Comparison of ENCODE assay signal across 28 mouse cellular contexts in the genomic region with DNA sequence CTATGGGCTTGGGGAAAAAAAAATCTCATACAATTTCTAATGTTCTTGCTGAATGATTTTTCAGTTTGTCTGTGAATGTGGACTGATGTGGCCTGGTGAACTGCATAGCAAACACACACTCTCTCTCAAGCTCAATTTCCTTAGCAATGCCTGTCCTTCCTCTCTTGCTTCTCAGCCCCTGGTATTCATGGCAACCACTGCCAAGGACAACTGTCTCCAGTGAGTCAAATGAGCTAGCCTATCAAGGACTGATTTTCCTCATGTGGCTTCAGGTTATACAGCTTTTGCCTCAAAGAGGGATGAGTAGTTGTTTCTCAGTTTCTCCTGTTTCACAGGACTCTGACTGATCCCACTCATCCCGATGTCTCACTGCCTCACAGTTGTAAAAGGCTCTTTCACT. TPM values are rescaled to one million over a fixed set of nuclear protein-coding genes. Genes with fewer than 3 reads are reported as not detected.
A peak's percentile ranks its signal among the peaks of the same experiment; 100 is the strongest.
DNase-seq lines count a peak whose midpoint lies in the region; TF ChIP-seq lines count a peak whose summit lies in the region.
"Had no signal": no experiment of that assay in that cellular context is flagged by ENCODE, and none has a peak within 500 bp of the region (broad histone marks: within the 10 kb centered on the region; RNA-seq: fewer than 3 reads in every experiment).

No protein-coding gene starts in this region.

- in situ Hi-C loops in CH12.LX (cut with MboI; ENCODE audit: low pct_ligation_motif_present, low pct_unique_long_range_greater_than_20kb, low sequenced_read_pairs), result no loop called here

- H3K4me2 ChIP-seq in CH12.LX (ENCODE audit: insufficient read depth, low read depth, poor library complexity, severe bottlenecking), result peak overlapping the region; percentile 30; the same call in 1 of the 2 replicates
- peak overlapping the region; percentile 48 for H3K4me2 ChIP-seq in myocyte (ENCODE audit: low read depth)
- H3K4me2 ChIP-seq: embryonic facial prominence, embryonic 15.5 days; forebrain, embryonic 12.5 days; heart, embryonic 12.5 days; hindbrain, embryonic 14.5 days; liver, embryonic 15.5 days; lung, embryonic 15.5 days had no signal

- H3K27me3 ChIP-seq in CH12.LX (replicated peaks) (peaks cover 2% of the 10 kb centered on the region), myocyte (ENCODE audit: control insufficient read depth, insufficient read depth, insufficient read length) (no peaks in the 10 kb centered on the region)
- H3K27me3 ChIP-seq: embryonic facial prominence, embryonic 15.5 days; heart, embryonic 12.5 days; lung, embryonic 15.5 days had no signal

- no peak for TF ChIP-seq CTCF in CH12.LX (conservative IDR thresholded peaks at IDR 0.05 in 1 of 2, IDR thresholded peaks at IDR 0.05 in 1 of 2; ENCODE audit: low read depth in 2 of 2, low read length in 2 of 2)
- no peak for TF ChIP-seq CTCF in bone marrow macrophage, adult 2 months (IDR thresholded peaks at IDR 0.05; ENCODE audit: low read depth, low read length)

- no peak overlapping the region for H3K9ac ChIP-seq in CH12.LX (ENCODE audit: insufficient read depth, low read depth)
- H3K9ac ChIP-seq: embryonic facial prominence, embryonic 15.5 days; forebrain, embryonic 12.5 days; heart, embryonic 12.5 days; hindbrain, embryonic 14.5 days; liver, embryonic 15.5 days; lung, embryonic 15.5 days had no signal

- peaks cover 1 to 14% of the 10 kb centered on the region in 2 experiments; a peak in 3 of 4 replicates for H3K4me1 ChIP-seq in CH12.LX (ENCODE audit: control insufficient read depth in 1 of 2, insufficient read depth in 2 of 2)
- peaks cover 24% of the 10 kb centered on the region for H3K4me1 ChIP-seq in bone marrow macrophage, adult 2 months (ENCODE audit: control insufficient read depth, insufficient read depth, low read length)

- no peak for TF ChIP-seq EP300 in CH12.LX (IDR thresholded peaks at IDR 0.05; ENCODE audit: low read length)

- no peak overlapping the region for H3ac ChIP-seq in myocyte (ENCODE audit: control insufficient read depth, insufficient read length)

- H3K36me3 ChIP-seq in CH12.LX (replicated peaks in 1 of 2; ENCODE audit: control insufficient read depth in 1 of 2, insufficient read depth in 1 of 2, low read length in 1 of 2) (no peaks in the 10 kb centered on the region), myocyte (ENCODE audit: control insufficient read depth, insufficient read depth) (no peaks in the 10 kb centered on the region)
- H3K36me3 ChIP-seq: embryonic facial prominence, embryonic 10.5 days; embryonic facial prominence, embryonic 15.5 days; forebrain, embryonic 12.5 days; heart, embryonic 12.5 days; liver, embryonic 15.5 days; lung, embryonic 15.5 days had no signal

- TF ChIP-seq POLR2A in CH12.LX (IDR thresholded peaks at IDR 0.05; ENCODE audit: low read depth, low read length), result no peak
- TF ChIP-seq POLR2A in bone marrow macrophage, adult 2 months (IDR thresholded peaks at IDR 0.05; ENCODE audit: borderline replicate concordance, low read depth, low read length), result no peak
- TF ChIP-seq POLR2A in myocyte (IDR thresholded peaks at IDR 0.05; ENCODE audit: insufficient read length, low read depth), result no peak

- H3K4me3 ChIP-seq in CH12.LX (replicated peaks in 1 of 3; ENCODE audit: low read depth in 2 of 3, low read length in 2 of 3, poor library complexity in 1 of 3) (no peak overlapping the region), myocyte (no peak overlapping the region)
- peak overlapping the region; percentile 29; the same call in 1 of the 2 replicates for H3K4me3 ChIP-seq in bone marrow macrophage, adult 2 months (ENCODE audit: insufficient read depth, low read length)
- H3K4me3 ChIP-seq: embryonic facial prominence, embryonic 10.5 days; embryonic facial prominence, embryonic 15.5 days; forebrain, embryonic 12.5 days; heart, embryonic 12.5 days; liver, embryonic 15.5 days; lung, embryonic 15.5 days had no signal

- no peak for DNase-seq in CH12.LX (ENCODE audit: extremely low read depth)
- peak; percentile 59 for DNase-seq in adrenal gland, postnatal 10 days
- DNase-seq in kidney, adult 18-20 months, result no peak
- DNase-seq in thymus, adult 18-20 months, result no peak
- no peak for DNase-seq in urinary bladder, postnatal 25 days (ENCODE audit: low spot score)
- DNase-seq: cerebellum, adult 18-20 months; cerebellum, postnatal 14 days; gastrocnemius, postnatal 25 days; heart, adult 18-20 months; kidney, postnatal 14 days; layer of hippocampus, adult 9-11 months; liver; midbrain, embryonic 14.5 days; right cerebral cortex, adult 18-20 months; spleen, adult 18-20 months; thymus, postnatal 25 days had no signal

- TF ChIP-seq RAD21 in CH12.LX (IDR thresholded peaks at IDR 0.05; ENCODE audit: low read depth, low read length), result no peak

- H3K79me2 ChIP-seq in CH12.LX (replicated peaks; ENCODE audit: control insufficient read depth, extremely low read depth, insufficient read depth, poor library complexity, severe bottlenecking), result peaks cover 10% of the 10 kb centered on the region
- H3K79me2 ChIP-seq in myocyte (ENCODE audit: control insufficient read depth, insufficient read depth), result peaks cover 12% of the 10 kb centered on the region

- dilution Hi-C loops in CH12.LX (cut with MboI; ENCODE audit: extremely low pct_ligation_motif_present, extremely low pct_unique_long_range_greater_than_20kb, low sequenced_read_pairs), result no loop called here

- no peak overlapping the region for H3K27ac ChIP-seq in CH12.LX (ENCODE audit: insufficient read depth, low read depth)
- peak overlapping the region; percentile 64 for H3K27ac ChIP-seq in bone marrow macrophage, adult 2 months (ENCODE audit: insufficient read depth, low read depth, low read length)
- H3K27ac ChIP-seq: embryonic facial prominence, embryonic 10.5 days; embryonic facial prominence, embryonic 15.5 days; forebrain, embryonic 12.5 days; hindbrain, embryonic 14.5 days; liver, embryonic 15.5 days; lung, embryonic 15.5 days had no signal

- H3K9me3 ChIP-seq in CH12.LX (replicated peaks; ENCODE audit: low read length), result no peaks in the 10 kb centered on the region
- H3K9me3 ChIP-seq: embryonic facial prominence, embryonic 10.5 days; embryonic facial prominence, embryonic 15.5 days; forebrain, embryonic 12.5 days; heart, embryonic 12.5 days; liver, embryonic 15.5 days; lung, embryonic 15.5 days had no signal

TF ChIP-seq in CH12.LX, 34 proteins besides CTCF, POLR2A, EP300 and RAD21 (continues in another document):
- no peak for TF ChIP-seq NRF1 (IDR thresholded peaks at IDR 0.05; ENCODE audit: low read depth, low read length)
- no peak for TF ChIP-seq MAX (IDR thresholded peaks at IDR 0.05; ENCODE audit: low read length)
- no peak for TF ChIP-seq USF1 (IDR thresholded peaks at IDR 0.05; ENCODE audit: low read depth, low read length)
- no peak for TF ChIP-seq MAZ (IDR thresholded peaks at IDR 0.05; ENCODE audit: low read depth, low read length)
- TF ChIP-seq JUN (IDR thresholded peaks at IDR 0.05; ENCODE audit: insufficient read depth, low read depth, low read length), result no peak
- no peak for TF ChIP-seq ELF1 (IDR thresholded peaks at IDR 0.05; ENCODE audit: low read depth, low read length)
- TF ChIP-seq MXI1 (IDR thresholded peaks at IDR 0.05; ENCODE audit: low read depth, low read length), result no peak
- TF ChIP-seq ZC3H11A (IDR thresholded peaks at IDR 0.05; ENCODE audit: low read depth, low read length), result no peak
- TF ChIP-seq GABPA (IDR thresholded peaks at IDR 0.05; ENCODE audit: insufficient replicate concordance, low read depth, low read length), result no peak
- TF ChIP-seq MAFK (IDR thresholded peaks at IDR 0.05; ENCODE audit: insufficient replicate concordance, low read length), result no peak
- TF ChIP-seq CHD2 (IDR thresholded peaks at IDR 0.05; ENCODE audit: low read length), result no peak
- TF ChIP-seq BHLHE40 (IDR thresholded peaks at IDR 0.05; ENCODE audit: low read depth, low read length), result no peak

TF ChIP-seq in myocyte, 11 proteins besides CTCF, POLR2A, EP300 and RAD21:
- TF ChIP-seq MYOG (IDR thresholded peaks at IDR 0.05; ENCODE audit: control insufficient read depth in 1 of 3, insufficient read depth in 1 of 3, insufficient read length in 2 of 3, low read depth in 2 of 3) (no peak), REST (IDR thresholded peaks at IDR 0.05; ENCODE audit: insufficient read depth, insufficient read length) (no peak), USF1 (IDR thresholded peaks at IDR 0.05; ENCODE audit: low read depth) (no peak), CEBPB (IDR thresholded peaks at IDR 0.05; ENCODE audit: insufficient read depth, poor library complexity, severe bottlenecking) (no peak), TCF12 (IDR thresholded peaks at IDR 0.05; ENCODE audit: insufficient read depth, poor library complexity, severe bottlenecking) (no peak), SRF (IDR thresholded peaks at IDR 0.05; ENCODE audit: control insufficient read depth, insufficient read length, low read depth) (no peak), MYOD1 (IDR thresholded peaks at IDR 0.05; ENCODE audit: control insufficient read depth in 1 of 3, insufficient read length in 2 of 3, low read depth in 2 of 3) (no peak), E2F4 (IDR thresholded peaks at IDR 0.05; ENCODE audit: insufficient read depth) (no peak), MAX (IDR thresholded peaks at IDR 0.05; ENCODE audit: low read depth) (no peak), TCF3 (IDR thresholded peaks at IDR 0.05; ENCODE audit: insufficient read length, low read depth) (no peak), POLR2AphosphoS2 (IDR thresholded peaks at IDR 0.05; ENCODE audit: insufficient read length, low read depth) (no peak)

RNA-seq across cellular contexts. Expression of a gene that starts 3.2 kb away (rescaled TPM):
- total RNA-seq in CH12.LX (2012; rRNA removed), result 10.3 and 11.5 TPM in 2 replicates
- total RNA-seq in CH12.LX (2014; rRNA removed), result 12.0 and 12.9 TPM in 2 replicates
- 168 and 180 TPM in 2 replicates for polyA plus RNA-seq in CH12.LX (2012; ENCODE audit: insufficient read length, low read depth)
- total RNA-seq in adrenal gland, postnatal 10 days (2021), result 10 to 100 TPM; 68.5 to 72.8 TPM
- 134 and 138 TPM in 2 replicates for polyA plus RNA-seq in bone marrow macrophage, adult 2 months (2012; ENCODE audit: insufficient read depth, insufficient read length, missing spikeins)
- 7.6 TPM for polyA plus RNA-seq in myocyte (2012; fragmentation: generic; extraction: Trizol)

RNA-seq across cellular contexts. Expression of a gene that starts 5.8 kb away (rescaled TPM):
- total RNA-seq in CH12.LX (2012; rRNA removed) (15.3 and 19.3 TPM in 2 replicates), CH12.LX (2014; rRNA removed) (19.1 and 21.9 TPM in 2 replicates)
- polyA plus RNA-seq in CH12.LX (2012; ENCODE audit: insufficient read length, low read depth) (16.6 and 18.5 TPM in 2 replicates), myocyte (2012; fragmentation: generic; extraction: Trizol) (7.5 TPM)
- total RNA-seq in adrenal gland, postnatal 10 days (2021), result 10 to 100 TPM; 29.5 to 38.9 TPM
- polyA plus RNA-seq in bone marrow macrophage, adult 2 months (2012; ENCODE audit: insufficient read depth, insufficient read length, missing spikeins), result 6.0 and 6.8 TPM in 2 replicates

RNA-seq across cellular contexts. Expression of a gene that starts 49.2 kb away (rescaled TPM):
- total RNA-seq in CH12.LX (2012; rRNA removed), result 0.04 TPM in 2 replicates
- total RNA-seq in CH12.LX (2014; rRNA removed), result 0.11 TPM in 1 of 2 replicates, not detected in the other
- 0.12 and 0.27 TPM in 2 replicates for polyA plus RNA-seq in CH12.LX (2012; ENCODE audit: insufficient read length, low read depth)
- 10 to 100 TPM; 14.7 to 51.9 TPM for total RNA-seq in adrenal gland, postnatal 10 days (2021)
- polyA plus RNA-seq in bone marrow macrophage, adult 2 months (2012; ENCODE audit: insufficient read depth, insufficient read length, missing spikeins), result not detected in 2 replicates
- polyA plus RNA-seq in myocyte (2012; fragmentation: generic; extraction: Trizol), result 184 TPM
- total RNA-seq: hematopoietic stem cell, adult 5-6 weeks; megakaryocyte-erythroid progenitor cell, adult 5-6 weeks; neutrophil, adult 5-6 weeks had no signal

Comparison
In these comparisons a context has a peak if more than half of its experiments do, and no peak if none do; other contexts are left out.
1. RNA of a gene that starts 3.2 kb away (polyA plus RNA-seq): 168 to 180 TPM in CH12.LX and 134 to 138 TPM in bone marrow macrophage, adult 2 months; 7.6 TPM in myocyte (single experiment); every median in the first group is over 10 times any median in the second.
2. RNA of a gene that starts 49.2 kb away (polyA plus RNA-seq): 184 TPM in myocyte (single experiment); 0.12 to 0.27 TPM in CH12.LX and not detected in bone marrow macrophage, adult 2 months; every median in the first group is over 100 times any median in the second.